Mouse (Mus musculus) megakaryocyte-erythroid progenitor cell, adult 5-6 weeks (primary cell): ENCODE measurements at regions not wholly inside any gene's neighbourhood (a gene's known extent, or its start where the extent isn't known, plus 50 kb on each side); places are given as distances from the start of the nearest gene placed in this dataset.

Experiments used
- ATAC-seq: replicated peaks from 2 replicates; pipeline ENCODE4 v1.8.0; 2016; ENCODE audit warnings: mild to moderate bottlenecking, inconsistent platforms; ENCODE audit not compliant: severe bottlenecking, poor library complexity, low FRiP score, low TSS enrichment

DNA sequence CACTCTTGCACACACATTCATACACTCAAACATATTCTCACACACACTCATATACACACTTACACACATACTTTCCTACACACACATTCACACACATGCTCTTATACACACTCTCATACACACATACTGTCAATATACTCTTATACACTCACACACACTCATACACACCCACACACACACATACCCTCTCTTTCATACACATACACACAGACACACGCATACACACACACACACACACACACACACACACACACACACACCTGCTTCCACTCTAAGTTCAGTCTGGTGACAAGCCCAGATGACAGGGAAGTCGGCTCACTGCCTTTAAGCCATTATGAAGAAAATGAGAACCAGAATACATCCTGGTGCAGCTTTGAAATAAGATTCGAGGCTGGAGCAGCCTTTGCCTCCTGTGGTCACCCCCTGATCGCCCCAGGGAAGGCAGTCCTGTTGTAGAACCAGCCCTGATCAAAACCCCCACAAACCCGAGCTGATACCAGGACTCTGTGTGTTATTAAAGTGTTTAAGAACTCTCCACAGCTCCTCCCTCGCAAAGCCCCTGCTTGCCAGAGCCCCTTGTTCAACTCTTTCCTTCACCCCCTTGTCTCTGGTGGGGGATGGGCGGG is 230.3 kb downstream of the Tle3 start:
- no peak for ATAC-seq

DNA sequence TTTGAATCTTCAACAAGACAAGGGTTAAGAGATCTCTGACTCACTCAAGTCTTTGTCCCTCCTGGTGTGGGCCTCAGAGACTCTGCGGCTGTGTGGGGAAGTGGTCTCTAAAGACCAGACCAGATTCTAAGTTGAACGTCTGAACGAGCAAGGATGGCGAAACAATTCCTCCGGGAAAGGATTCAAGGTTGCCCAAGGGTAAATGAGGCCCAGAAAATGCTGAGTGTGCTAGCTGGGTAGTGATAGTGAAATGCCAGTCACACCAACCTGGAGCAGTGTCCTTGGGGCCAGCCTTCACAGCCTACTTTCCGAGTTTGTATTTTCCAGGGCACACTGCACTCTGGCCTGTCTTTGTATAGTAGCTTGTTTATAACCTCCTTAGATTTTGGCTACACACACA is 229.7 kb downstream of the Tle3 start:
- ATAC-seq = no peak

DNA sequence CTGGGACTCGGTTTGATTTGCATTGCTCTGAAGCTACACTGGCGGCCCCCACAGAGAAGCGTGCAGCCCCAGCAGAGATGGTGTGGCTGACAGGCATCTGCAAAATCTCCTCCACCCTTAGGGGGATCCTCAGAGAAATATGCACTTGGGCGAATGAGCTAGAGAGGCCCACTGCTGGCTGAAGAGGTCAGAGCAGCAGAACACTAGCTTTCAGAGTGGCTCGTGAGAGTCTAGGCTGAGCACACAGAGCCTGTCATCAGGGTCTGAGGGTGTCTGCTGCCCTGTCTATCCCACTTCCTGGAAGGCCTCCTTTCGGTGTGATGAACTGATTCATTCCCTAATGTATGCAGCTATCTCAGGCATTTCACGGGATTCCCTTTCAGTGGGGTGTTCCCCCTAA is 225.1 kb downstream of the Tle3 start:
- ATAC-seq = no peak

DNA sequence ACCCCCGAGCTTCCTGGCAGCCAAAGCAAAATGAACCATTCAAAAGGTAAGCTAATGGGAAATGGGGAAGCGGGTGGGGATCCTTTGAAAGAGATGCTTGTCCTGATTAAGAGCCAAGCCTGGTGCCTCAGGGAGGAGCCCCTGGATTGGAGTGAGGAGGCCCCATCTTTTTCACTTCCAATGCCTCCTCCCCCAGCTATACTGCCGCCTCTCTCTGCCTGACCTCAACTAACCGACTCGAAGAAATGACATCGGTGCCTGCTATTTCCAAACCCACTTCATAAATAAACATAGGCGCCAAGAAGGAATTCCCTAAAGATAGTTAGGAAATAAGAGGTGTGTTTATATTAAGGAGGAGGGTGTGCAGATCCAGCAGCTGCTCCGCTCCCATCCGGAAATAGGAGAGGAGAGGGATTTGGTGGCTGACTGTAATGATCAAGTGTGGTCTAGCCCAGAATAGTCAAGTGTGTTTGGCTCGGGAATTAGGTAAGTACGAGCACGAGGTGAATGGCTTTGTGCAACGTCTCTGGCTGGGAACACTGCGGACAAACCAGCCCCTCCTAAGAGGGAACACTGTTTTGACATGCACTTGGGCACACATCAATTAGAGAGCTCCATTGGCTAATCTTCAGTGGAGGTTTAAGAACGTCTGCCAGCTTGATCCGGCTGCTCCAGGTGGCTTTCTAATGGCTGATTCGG is 224.4 kb downstream of the Tle3 start:
- no peak for ATAC-seq

DNA sequence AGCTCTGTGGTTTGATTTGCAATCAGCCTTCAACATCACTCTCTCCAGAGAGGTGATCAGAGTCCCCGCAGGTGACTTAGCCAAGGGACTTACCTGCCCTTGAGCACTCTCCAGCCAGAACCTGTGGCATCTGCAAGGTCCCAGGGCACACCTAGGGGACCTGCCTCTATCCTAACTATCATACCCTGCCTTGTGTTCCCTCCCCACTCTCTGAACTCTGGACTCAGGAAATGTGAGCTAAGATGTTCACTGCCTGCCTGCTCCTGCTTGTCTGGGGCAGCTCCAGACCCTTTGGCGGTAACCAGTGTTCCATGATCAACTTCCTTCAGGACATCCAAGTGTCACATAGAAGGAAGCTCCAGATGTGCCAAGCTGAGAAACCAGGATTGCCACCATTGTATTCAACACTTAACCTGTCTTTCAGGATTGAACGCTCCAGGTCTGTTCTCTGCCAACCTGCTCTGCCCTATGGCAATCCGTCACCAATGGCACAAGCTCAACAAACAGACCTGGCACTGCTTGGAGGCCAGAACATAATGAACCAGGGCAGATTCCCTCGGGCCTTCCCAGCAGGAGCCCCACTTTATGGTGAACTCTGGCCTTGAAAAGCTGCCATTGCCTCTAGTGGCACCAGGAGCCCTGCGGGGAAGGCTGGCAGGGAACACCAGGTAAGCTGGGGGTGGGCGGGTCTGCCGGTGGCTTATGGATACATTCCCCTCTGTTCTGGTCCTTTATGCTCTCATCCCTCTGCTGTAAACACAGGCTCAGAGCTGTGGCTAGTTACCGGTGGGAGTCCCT is 223.2 kb downstream of the Tle3 start:
- no peak for ATAC-seq

DNA sequence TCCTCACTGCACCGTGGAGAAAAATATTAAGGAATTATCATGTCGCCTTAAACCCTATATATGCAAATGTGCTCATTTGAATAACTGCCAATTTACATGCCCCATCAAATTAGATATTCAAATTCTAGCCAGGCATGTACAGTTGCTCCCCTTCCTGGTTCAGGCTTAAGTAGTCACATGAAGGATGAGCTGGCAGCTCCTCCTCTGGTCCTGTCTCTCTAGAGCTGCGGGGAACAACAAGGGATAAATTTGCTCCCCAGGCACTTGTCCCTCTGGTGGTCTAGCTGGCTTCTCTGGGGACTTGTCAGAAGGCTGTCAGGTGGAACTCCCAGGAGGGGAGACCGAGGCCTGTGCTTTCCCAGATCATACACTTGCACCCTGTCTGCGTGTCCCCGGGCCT is 221.8 kb downstream of the Tle3 start:
- no peak for ATAC-seq

DNA sequence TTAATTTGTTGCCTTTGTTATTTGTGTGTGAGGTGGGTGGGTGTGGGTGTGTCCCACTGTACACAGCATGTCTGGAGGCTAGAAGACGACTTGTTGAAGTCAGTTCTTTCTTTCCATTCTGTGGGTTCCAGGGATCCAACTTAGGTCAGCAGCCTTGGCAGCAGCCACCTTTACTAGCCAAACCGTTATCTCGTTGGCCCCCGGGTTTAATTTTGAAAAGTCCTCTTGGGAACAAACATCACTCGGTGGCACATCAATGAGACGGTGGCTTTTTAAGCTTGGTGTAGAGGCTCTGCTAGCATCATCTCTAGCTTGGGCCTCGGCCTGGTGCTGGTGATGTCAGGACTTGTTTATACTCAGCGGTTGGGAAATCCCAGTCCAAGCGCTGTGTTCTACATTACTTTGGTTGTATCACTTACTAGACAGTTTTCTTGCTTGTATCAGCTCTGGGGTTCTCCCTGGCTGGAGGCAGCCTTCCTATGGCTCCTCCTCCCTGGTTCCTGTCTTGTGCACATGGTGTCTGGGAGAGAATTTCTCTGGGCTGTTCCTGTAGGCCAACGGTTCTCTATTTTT is 217.6 kb downstream of the Tle3 start:
- ATAC-seq = no peak

DNA sequence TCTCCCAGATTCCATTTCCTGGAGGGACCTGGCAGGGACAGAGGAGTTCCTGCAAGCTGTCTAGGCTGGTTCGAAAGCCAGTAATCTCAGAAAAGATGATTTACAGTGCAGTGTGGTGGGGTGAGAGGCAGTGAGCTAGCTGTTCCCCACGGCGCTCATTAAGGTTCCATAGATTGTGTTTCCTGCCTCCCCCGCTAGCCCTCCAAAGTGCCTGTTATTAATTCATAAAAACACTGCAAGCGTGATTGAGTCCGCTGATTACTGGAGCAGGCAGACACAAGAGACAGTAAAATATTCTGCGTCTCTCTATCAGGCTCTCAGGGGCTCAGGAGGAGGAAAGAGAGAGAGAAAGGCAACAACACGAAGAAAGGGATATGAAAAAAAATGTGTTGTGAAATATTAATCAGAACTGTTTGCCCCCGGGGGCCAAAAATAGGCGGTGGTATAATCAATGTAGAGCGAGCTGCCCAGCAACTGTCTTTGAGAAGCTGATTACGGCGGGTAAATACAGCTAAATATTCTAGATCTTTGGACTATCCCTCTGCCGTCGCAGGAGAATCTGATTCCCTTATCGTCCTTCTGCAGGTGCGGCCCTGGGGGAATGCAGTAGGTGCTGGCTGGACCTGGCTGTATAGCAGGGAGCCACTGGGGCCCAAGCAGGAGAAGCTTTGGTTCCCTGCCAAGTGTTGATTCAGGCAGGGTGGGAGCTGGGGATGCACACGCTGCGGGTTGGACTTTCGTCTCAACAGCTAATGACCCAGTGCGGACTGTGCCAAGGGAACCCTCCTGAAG is 211.3 kb downstream of the Tle3 start:
- no peak for ATAC-seq

DNA sequence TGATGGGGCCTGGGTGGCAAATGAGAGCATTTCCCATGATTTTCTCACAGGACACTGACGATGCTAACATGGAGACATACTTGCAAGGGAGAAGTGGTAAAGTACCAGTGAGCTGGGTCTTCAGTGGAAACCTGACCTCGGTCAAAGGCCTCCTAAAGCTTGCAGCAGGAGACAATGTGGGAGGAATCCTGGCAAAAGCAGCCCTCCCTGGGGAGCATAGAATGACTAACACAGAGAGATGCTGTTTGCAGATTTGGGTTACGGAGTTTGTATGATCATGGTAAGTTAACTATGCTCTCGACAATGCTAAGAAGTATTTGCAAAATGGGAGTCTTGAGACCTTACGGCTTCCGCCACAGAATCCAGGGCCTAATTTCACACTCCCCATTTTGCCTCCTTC is 208.9 kb downstream of the Tle3 start:
- ATAC-seq = no peak

DNA sequence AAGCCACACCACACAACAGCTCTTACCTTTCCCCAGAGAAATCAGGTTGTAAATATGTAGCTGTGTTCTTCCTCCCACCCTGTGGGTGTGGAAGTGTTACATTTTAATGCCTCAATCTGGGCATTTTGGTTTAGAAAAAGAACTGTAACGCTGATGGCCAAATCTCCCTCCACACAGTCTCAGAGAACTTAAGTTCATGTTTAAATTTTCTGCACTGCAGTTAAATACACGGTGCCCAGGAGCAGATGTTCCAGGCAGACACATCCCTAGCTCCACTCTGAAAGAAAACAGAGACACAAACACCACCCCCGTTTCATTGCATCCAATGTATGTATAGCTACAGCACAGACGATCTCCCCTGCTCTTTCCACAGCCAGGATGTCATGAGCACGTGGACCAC is 206.1 kb downstream of the Tle3 start:
- no peak for ATAC-seq

DNA sequence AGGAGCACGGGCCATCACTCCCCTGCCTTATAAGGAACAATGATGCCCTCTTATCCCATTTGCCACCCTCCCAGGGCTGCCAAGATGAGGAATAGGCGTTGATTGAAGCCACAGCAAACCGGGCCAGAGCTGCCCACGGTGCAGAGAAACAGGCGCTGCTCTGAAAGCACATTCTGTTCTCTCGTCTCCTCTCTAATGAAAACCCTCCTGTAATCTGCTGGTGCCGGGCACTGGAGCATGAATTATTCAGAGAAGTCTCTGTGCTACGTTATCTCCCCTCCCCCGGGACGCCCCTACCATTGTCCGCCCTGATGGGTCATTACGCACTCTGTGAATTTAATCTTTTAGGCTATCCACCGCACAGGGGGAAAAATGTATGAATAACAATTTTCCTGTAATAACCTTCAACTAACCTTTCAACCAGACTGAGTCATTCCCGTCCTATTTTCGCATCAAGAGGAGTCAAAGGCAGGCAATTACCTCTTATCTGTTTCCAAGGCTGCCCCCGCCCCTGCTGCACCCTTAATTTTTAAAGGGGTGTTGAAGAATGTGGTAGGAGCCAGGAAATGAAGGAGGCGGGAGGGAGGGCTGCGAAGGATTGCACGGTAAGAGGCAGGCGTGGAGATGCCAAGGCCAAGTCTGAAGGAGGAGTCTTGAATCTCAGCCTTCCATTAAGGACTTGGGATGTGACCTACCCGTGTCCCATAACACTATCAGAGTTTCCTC is 201.6 kb downstream of the Tle3 start:
- ATAC-seq = no peak

DNA sequence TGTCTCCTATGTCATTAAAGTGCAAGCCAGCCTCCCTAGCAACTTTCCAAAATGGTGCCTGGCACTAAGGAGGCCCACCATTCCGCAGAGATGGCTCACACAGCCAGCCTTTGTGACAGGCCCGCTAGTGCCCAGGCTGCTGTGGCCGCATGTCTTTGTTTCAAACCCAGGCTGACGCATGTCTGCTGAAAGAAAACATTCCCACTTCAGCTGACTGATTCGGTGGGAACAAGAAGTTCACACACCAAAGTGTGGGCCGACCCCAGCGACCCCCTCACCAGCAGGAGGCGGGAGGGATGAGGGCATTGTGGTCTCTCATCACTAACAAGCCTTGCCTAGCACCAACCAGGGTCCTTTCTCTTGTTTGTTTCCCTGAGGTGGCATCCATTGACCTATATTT is 190.9 kb downstream of the Tle3 start:
- ATAC-seq = no peak

DNA sequence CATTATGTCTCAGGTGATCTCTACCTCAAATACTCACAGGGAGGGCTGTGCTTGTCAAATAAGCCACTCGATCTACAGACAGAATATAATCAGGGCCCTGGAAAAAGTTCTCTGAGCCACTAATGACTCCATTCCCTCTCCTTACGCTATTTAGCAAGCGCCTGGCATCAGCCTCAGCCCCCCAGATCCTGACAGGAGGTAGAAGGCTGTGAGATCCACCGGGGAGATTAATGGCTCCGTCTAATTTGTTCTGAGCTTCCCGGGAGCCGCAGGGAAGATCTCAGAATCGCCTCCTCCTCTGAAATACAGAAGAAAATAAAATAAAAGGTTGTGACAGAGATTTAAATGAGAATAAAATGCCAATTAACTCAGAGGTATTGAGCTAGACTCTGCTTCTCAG is 189.4 kb downstream of the Tle3 start:
- no peak for ATAC-seq

DNA sequence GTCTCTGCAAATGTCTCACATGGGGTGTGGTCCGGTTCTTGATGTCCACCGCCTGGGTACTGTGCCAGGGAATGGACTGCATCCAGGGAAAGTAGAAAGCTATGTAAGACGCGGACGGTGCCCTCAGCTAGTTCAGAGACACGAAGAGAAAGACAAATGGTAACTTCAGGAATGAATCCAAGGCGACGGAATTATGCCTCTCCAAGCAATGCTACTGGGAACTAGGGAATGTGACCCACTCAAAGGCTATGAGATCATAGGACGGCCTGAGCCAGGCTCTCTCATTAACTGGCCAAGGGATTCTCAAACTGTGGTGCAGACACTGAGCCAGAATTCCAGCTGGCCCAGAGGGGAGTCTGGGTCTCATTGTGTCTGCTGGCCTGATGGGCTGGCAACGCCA is 186.5 kb downstream of the Tle3 start:
- no peak for ATAC-seq

DNA sequence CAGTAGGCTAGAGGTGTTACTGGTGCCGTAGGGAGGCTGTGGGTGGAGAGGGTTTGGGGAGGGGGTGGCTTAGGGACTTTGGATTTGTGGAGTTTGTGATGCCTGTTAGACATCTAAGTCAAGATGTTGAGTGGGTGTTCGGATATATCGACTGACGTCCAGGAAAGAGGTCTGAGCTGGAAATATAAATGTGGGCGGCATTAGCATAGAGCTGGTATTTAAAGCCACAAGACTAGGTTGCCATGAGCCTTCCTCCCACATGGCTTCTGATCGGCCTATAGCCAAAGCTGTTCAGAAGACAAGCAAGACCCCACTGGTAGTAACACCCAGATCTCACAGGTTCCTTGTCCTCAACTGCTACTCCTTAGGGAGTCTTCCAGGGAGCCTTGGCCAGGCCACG is 184.9 kb downstream of the Tle3 start:
- ATAC-seq = no peak

DNA sequence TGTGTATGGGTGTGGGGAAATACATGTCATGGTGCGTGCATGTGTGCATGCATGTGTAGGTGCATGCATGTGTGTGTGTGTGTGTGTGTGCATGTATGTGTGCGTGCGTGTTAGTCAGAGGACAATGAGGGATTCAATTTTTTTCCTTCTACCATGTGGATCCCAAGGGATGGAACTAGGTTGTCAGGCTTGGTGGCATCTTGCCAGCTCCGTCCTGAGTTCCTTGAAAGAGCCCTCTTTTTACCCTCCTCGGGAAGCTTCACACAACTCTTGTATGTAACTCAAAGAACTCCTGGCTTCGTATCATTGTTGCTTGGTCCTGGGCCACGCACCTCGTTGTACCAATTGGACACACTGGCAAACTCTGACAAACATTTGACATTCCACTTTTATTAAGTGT is 183.0 kb downstream of the Tle3 start:
- ATAC-seq = no peak

DNA sequence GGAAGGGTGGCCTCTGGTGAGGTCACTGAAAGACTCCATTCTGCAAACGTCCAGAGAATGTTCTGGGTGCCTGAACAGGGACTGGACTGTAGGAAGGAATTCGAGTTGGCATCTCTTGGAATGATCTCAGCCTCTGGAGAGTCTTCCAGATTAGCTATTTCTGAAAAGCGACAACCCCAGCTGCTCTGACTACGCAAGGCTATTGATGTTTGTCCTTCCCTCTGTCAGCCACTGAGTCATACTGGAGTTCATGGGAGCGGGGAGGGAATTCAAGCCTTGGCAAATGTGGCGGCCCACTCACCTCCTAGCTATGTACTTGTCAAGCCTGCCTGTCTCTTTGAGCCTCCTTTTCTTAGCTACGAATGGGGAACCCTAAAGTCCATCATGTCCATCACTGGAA is 182.4 kb downstream of the Tle3 start:
- no peak for ATAC-seq

DNA sequence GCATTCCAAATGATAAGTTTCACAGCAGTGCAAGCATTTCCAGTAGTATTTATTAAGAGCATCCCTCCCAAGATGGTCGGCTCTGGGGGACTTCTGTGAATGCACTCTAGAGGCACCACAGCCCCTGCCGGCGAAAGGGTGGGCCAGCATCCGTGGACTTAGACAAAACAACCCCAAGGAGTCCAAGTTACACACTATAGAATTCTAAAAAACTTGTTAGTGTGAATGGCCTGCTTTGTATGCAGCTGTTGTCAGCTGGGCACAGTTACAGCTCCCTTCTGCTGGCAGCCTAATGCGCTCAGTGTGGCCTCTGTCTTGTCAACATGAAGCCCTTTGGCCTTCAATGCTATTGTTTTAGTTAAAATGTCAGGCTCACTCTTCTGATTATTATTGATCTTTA is 181.5 kb downstream of the Tle3 start:
- ATAC-seq = no peak

DNA sequence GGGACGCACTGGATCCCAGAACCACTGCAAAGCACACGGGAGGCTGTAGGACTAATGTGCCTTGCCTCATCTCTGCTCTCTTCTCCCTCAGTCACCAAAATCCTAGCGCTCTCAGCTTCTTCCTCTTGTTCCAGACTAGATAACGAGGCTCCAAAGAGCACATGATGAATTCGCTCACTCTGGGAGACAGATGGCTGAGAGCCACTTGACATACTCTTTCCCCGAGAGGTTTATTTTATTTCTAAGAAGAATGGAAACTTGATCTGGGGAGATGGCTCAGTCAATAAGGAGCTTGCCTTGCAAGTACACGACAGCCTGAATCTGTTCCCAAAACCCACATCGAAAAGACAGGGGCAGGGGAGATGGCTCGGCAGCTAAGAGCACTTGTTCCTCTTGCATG is 179.2 kb downstream of the Tle3 start:
- ATAC-seq = no peak
